Mouse (Mus musculus): ENCODE measurements at regions not wholly inside any gene's neighbourhood (a gene's known extent, or its start where the extent isn't known, plus 50 kb on each side); places are given as distances from the start of the nearest gene placed in this dataset.
"Not testable (repeated sequence)": the region's sequence is repeated elsewhere in the genome, so short reads cannot be mapped to it uniquely, and the experiment has no call there.

GRCm38 (mm10) chr7:129689464-129689863 is 97.8 kb downstream of the Wdr11 start:
- DNase-seq, result no peak

GRCm38 (mm10) chr7:129690868-129691267 is 99.2 kb downstream of the Wdr11 start:
- DNase-seq, result no peak

- peak; percentile 11 for DNase-seq
These were observed 100.0 kb downstream of the Wdr11 start for GRCm38 (mm10) chr7:129691619-129692071.

- DNase-seq, result no peak
These were observed 102.0 kb downstream of the Wdr11 start for GRCm38 (mm10) chr7:129693635-129694034.

GRCm38 (mm10) chr7:129694168-129694567 is 102.5 kb downstream of the Wdr11 start:
- DNase-seq, result no peak

- no peak for DNase-seq
These were observed 108.4 kb downstream of the Wdr11 start for GRCm38 (mm10) chr7:129699931-129700570.

- DNase-seq, result no peak
These were observed 135.9 kb downstream of the Wdr11 start for GRCm38 (mm10) chr7:129727559-129727958.

- no peak for DNase-seq
These were observed 138.1 kb downstream of the Wdr11 start for GRCm38 (mm10) chr7:129729709-129730238.

GRCm38 (mm10) chr7:129730785-129731352 is 139.2 kb downstream of the Wdr11 start:
- DNase-seq, result no peak

GRCm38 (mm10) chr7:129742657-129743056 is 151.0 kb downstream of the Wdr11 start:
- no peak for DNase-seq

GRCm38 (mm10) chr7:129743955-129744666 is 152.4 kb downstream of the Wdr11 start:
- DNase-seq, result no peak

GRCm38 (mm10) chr7:129746639-129747038 is 155.0 kb downstream of the Wdr11 start:
- DNase-seq, result no peak

GRCm38 (mm10) chr7:129750936-129751335 is 159.3 kb downstream of the Wdr11 start:
- no peak for DNase-seq

- DNase-seq, result no peak
These were observed 163.1 kb downstream of the Wdr11 start for GRCm38 (mm10) chr7:129754737-129755136.

- no peak for DNase-seq
These were observed 164.5 kb downstream of the Wdr11 start for GRCm38 (mm10) chr7:129756138-129756537.

GRCm38 (mm10) chr7:129759848-129760247 is 168.2 kb downstream of the Wdr11 start:
- DNase-seq, result no peak

GRCm38 (mm10) chr7:129760386-129760785 is 168.7 kb downstream of the Wdr11 start:
- no peak for DNase-seq

GRCm38 (mm10) chr7:129763754-129764153 is 172.1 kb downstream of the Wdr11 start:
- no peak for DNase-seq

- no peak for DNase-seq
These were observed 172.8 kb downstream of the Wdr11 start for GRCm38 (mm10) chr7:129764456-129764970.

GRCm38 (mm10) chr7:129765681-129766080 is 174.0 kb downstream of the Wdr11 start:
- no peak for DNase-seq

- no peak for DNase-seq
These were observed 174.6 kb downstream of the Wdr11 start for GRCm38 (mm10) chr7:129766087-129766834.

- DNase-seq, result not testable (repeated sequence)
These were observed 178.0 kb downstream of the Wdr11 start for GRCm38 (mm10) chr7:129769673-129770072.

- DNase-seq, result no peak
These were observed 180.2 kb downstream of the Wdr11 start for GRCm38 (mm10) chr7:129771876-129772275.

Measured in cerebellum, adult 11-12 months (tissue).